Mouse (Mus musculus) ES-E14 (cell line): ENCODE measurements around the gene Cog5.

Source experiments
- CHD2 ChIP-seq: IDR thresholded peaks from 2 replicates; pipeline ENCODE4 v1.6.1; 2014; ENCODE audit warnings: mild to moderate bottlenecking, low read depth, low read length, inconsistent platforms
- MAFK ChIP-seq: IDR thresholded peaks from 2 replicates; pipeline ENCODE4 v1.6.1; 2014; ENCODE audit warnings: mild to moderate bottlenecking, low read depth, low read length, inconsistent platforms; ENCODE audit not compliant: insufficient read depth
- ZC3H11A ChIP-seq: IDR thresholded peaks from 2 replicates; pipeline ENCODE4 v1.6.1; 2012; ENCODE audit warnings: low read depth, mild to moderate bottlenecking, inconsistent platforms, low read length, borderline replicate concordance

DNA sequence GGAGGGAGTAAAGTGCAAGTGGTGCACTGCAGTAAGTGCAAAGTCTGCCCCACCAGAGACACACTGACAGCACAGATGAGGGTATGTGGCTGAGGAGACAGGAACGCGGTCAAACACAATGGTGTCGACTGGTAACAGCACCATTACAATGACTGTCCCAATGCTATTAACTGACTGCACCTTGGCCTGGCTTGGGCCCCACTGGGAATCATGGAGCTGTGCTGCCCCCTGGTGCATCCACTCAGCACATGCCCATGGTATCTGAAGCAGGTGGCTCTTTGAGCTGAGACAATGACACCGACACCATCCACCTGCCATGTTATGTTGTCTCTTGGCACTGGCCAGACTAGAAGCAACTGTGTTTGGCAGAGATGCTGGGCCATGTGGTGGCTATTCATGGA is 272.0 kb downstream of the Cog5 start:
- TF ChIP-seq ZC3H11A (peak; percentile 90; the same call in 1 of the 2 replicates), CHD2 (no peak), MAFK (no peak)
